Mouse (Mus musculus) granulocyte monocyte progenitor cell, adult 5-6 weeks (primary cell): ENCODE results near the gene L3hypdh. TPM values are rescaled to one million over a fixed set of nuclear protein-coding genes. Genes with fewer than 3 reads are reported as not detected.
"Not testable (repeated sequence)": the region's sequence is repeated elsewhere in the genome, so short reads cannot be mapped to it uniquely, and the experiment has no call there.

Source experiments
- ATAC-seq: replicated peaks from 2 replicates; pipeline ENCODE4 v1.8.0; 2016; ENCODE audit warnings: mild to moderate bottlenecking, moderate TSS enrichment, inconsistent platforms; ENCODE audit not compliant: poor library complexity, severe bottlenecking
- total RNA-seq, 2 experiments: library from RNA; stranded (forward) in 1 of 2; stranded (reverse) in 1 of 2; fragments of 200-712, 200-1000 nt in 1 of 2; fragments of >200 nt in 1 of 2; fragmentation: Nextera tagmentation in 1 of 2; gene quantifications; 2 replicates each; pipeline ENCODE4 v1.2.3; 2014 to 2017

The L3hypdh gene
- total RNA-seq, 2 experiments from 2014 or later = 0.67 to 1.8 TPM

GRCm38 (mm10) chr12:72057780-72058179 lies 27.5 kb downstream of the L3hypdh start:
- no peak for ATAC-seq

- ATAC-seq = no peak
These were observed 31.4 kb downstream of the L3hypdh start for GRCm38 (mm10) chr12:72053851-72054250.

- ATAC-seq = peak; percentile 42; the same call in 1 of the 2 replicates
These were observed 31.9 kb downstream of the L3hypdh start for GRCm38 (mm10) chr12:72053303-72053702.

- no peak for ATAC-seq
These were observed 32.7 kb downstream of the L3hypdh start for GRCm38 (mm10) chr12:72052571-72052970.

GRCm38 (mm10) chr12:72050821-72051220 lies 34.4 kb downstream of the L3hypdh start:
- ATAC-seq = no peak

GRCm38 (mm10) chr12:72050156-72050555 lies 35.1 kb downstream of the L3hypdh start:
- ATAC-seq = not testable (repeated sequence)

GRCm38 (mm10) chr12:72047513-72047912 lies 37.7 kb downstream of the L3hypdh start:
- peak; percentile 46; the same call in 1 of the 2 replicates for ATAC-seq

GRCm38 (mm10) chr12:72041238-72041637 lies 44.0 kb downstream of the L3hypdh start:
- ATAC-seq = no peak

GRCm38 (mm10) chr12:72039501-72039900 lies 45.7 kb downstream of the L3hypdh start:
- ATAC-seq = no peak

- ATAC-seq = no peak
These were observed 46.4 kb downstream of the L3hypdh start for GRCm38 (mm10) chr12:72038866-72039265.

GRCm38 (mm10) chr12:72037049-72037448 lies 48.2 kb downstream of the L3hypdh start:
- ATAC-seq = no peak

GRCm38 (mm10) chr12:72036097-72036661 lies 49.1 kb downstream of the L3hypdh start:
- no peak for ATAC-seq

- ATAC-seq = no peak
These were observed 53.4 kb downstream of the L3hypdh start for GRCm38 (mm10) chr12:72031794-72032193.

- no peak for ATAC-seq
These were observed 54.1 kb downstream of the L3hypdh start for GRCm38 (mm10) chr12:72031171-72031570.

GRCm38 (mm10) chr12:72025275-72025795 lies 59.9 kb downstream of the L3hypdh start:
- no peak for ATAC-seq

GRCm38 (mm10) chr12:72023572-72023971 lies 61.7 kb downstream of the L3hypdh start:
- ATAC-seq = no peak

Other genes with a start within 250 kb of the L3hypdh start
- gene Gpr135, start 14.3 kb downstream of the L3hypdh start, total RNA-seq (2014; fragmentation: Nextera tagmentation) = not detected in 2 replicates
- gene Gpr135, start 14.3 kb downstream of the L3hypdh start, total RNA-seq (2017) = 0.21 TPM in 1 of 2 replicates, not detected in the other
- 20.8 and 30.2 TPM in 2 replicates for gene Jkamp, start 150 bp upstream of the L3hypdh start, total RNA-seq (2014; fragmentation: Nextera tagmentation)
- gene Jkamp, start 150 bp upstream of the L3hypdh start, total RNA-seq (2017) = 23.1 TPM in 2 replicates
- gene Ccdc175, start 99.6 kb upstream of the L3hypdh start, total RNA-seq (2014; fragmentation: Nextera tagmentation) = not detected in 2 replicates
- not detected in 2 replicates for gene Ccdc175, start 99.6 kb upstream of the L3hypdh start, total RNA-seq (2017)